Mouse (Mus musculus) hindbrain, embryonic 16.5 days (tissue): ENCODE measurements at regions not wholly inside any gene's neighbourhood (a gene's known extent, or its start where the extent isn't known, plus 50 kb on each side); places are given as distances from the start of the nearest gene placed in this dataset.

ENCODE experiments used
- ATAC-seq: fragments of 200-750 bp; cut with Nextera tagmentation; 2 replicates; pipeline ENCODE4 v1.8.0; 2017; ENCODE audit warnings: moderate TSS enrichment, moderate library complexity
- H3K27ac ChIP-seq: fragments of 300-500 bp; sonication (generic); 2 replicates; pipeline ENCODE4 v1.5.1; 2014; ENCODE audit warnings: low read depth, mild to moderate bottlenecking, control low read depth, low read length, moderate library complexity
- H3K27me3 ChIP-seq: fragments of 300-500 bp; sonication (generic); replicated peaks from 2 replicates; pipeline ENCODE4 v1.6.1; 2014; ENCODE audit warnings: low read length; ENCODE audit not compliant: control insufficient read depth, insufficient read depth
- H3K36me3 ChIP-seq: fragments of 300-500 bp; sonication (generic); 2 replicates; pipeline ENCODE4 v1.6.1; 2014; ENCODE audit warnings: mild to moderate bottlenecking, low read length, moderate library complexity, mixed read lengths; ENCODE audit not compliant: control insufficient read depth, insufficient read depth
- H3K4me1 ChIP-seq: fragments of 300-500 bp; sonication (generic); 2 replicates; pipeline ENCODE4 v1.6.1; 2014; ENCODE audit warnings: low read depth, low read length; ENCODE audit not compliant: control insufficient read depth, insufficient read depth
- H3K4me2 ChIP-seq: fragments of 300-500 bp; sonication (generic); 2 replicates; pipeline ENCODE4 v1.6.1; 2014; ENCODE audit warnings: mild to moderate bottlenecking, low read length, control low read depth, moderate library complexity
- H3K4me3 ChIP-seq: fragments of 300-500 bp; sonication (generic); 2 replicates; pipeline ENCODE4 v1.5.1; 2014; ENCODE audit warnings: mild to moderate bottlenecking, low read length, control low read depth, moderate library complexity
- H3K9ac ChIP-seq: fragments of 300-500 bp; sonication (generic); 2 replicates; pipeline ENCODE4 v1.6.1; 2014; ENCODE audit warnings: low read depth, mild to moderate bottlenecking, control low read depth, low read length, moderate library complexity
- H3K9me3 ChIP-seq: fragments of 300-500 bp; sonication (generic); 2 replicates; pipeline ENCODE4 v1.6.1; 2014; ENCODE audit warnings: mild to moderate bottlenecking, low read length, moderate library complexity; ENCODE audit not compliant: control insufficient read depth
- WGBS: fragments of 180-500 bp; shearing (Covaris S2); extraction: QIAGEN DNeasy Blood & Tissue Kit; methylation state at CpG from one replicate; pipeline ENCODE4 v1.1.7; 2014; 5-methylcytosine and 5-hydroxymethylcytosine counted together

GRCm38 (mm10) chr1:77227800-77228199 is 287.1 kb downstream of the Epha4 start:
- H3K4me2 ChIP-seq, result no peak overlapping the region
- H3K4me1 ChIP-seq, result no peaks in the 10 kb centered on the region
- H3K36me3 ChIP-seq, result no peaks in the 10 kb centered on the region
- no peak overlapping the region for H3K27ac ChIP-seq
- ATAC-seq, result no peak
- no peak overlapping the region for H3K4me3 ChIP-seq
- no peaks in the 10 kb centered on the region for H3K27me3 ChIP-seq
- H3K9ac ChIP-seq, result no peak overlapping the region
- WGBS, result 75% methylated on average over 6 of the region's 6 CpGs
- no peaks in the 10 kb centered on the region for H3K9me3 ChIP-seq

GRCm38 (mm10) chr1:77229561-77229960 is 285.3 kb downstream of the Epha4 start:
- Histone ChIP-seq H3K9ac (no peak overlapping the region), H3K4me1 (no peaks in the 10 kb centered on the region), H3K27ac (no peak overlapping the region), H3K36me3 (no peaks in the 10 kb centered on the region), H3K27me3 (no peaks in the 10 kb centered on the region), H3K4me2 (no peak overlapping the region), H3K9me3 (no peaks in the 10 kb centered on the region), H3K4me3 (no peak overlapping the region)
- WGBS, result 89% methylated on average over 4 of the region's 4 CpGs
- ATAC-seq, result no peak

- no peak for ATAC-seq
- Histone ChIP-seq H3K4me1 (no peaks in the 10 kb centered on the region), H3K4me3 (no peak overlapping the region), H3K9ac (no peak overlapping the region), H3K36me3 (no peaks in the 10 kb centered on the region), H3K9me3 (no peaks in the 10 kb centered on the region), H3K27ac (no peak overlapping the region), H3K4me2 (no peak overlapping the region), H3K27me3 (no peaks in the 10 kb centered on the region)
- WGBS, result 83% methylated on average over 4 of the region's 4 CpGs
These were observed 281.9 kb downstream of the Epha4 start for GRCm38 (mm10) chr1:77233010-77233409.

DNA sequence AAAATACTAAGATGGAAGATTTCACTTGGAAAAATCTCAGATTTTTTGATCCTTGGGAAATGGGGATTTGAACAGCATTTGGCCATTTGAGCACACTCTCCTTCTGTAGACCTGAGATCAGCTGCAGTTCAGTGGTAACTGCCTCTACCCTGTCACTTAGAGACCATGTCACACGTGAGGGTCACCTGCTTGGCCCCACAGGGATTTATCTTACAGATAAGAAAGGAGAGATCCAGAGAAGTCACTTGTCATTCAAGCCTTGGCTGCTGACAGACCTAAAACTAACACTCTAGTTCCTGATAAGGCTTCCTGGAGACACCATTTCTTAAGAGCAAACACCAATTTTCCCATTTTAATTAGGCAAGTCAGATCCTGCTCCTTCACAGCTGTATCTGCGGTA is 270.2 kb downstream of the Epha4 start:
- Histone ChIP-seq H3K4me3 (no peak overlapping the region), H3K36me3 (no peaks in the 10 kb centered on the region), H3K4me2 (no peak overlapping the region), H3K27me3 (no peaks in the 10 kb centered on the region; the same call in 1 of the 2 replicates), H3K27ac (no peak overlapping the region), H3K4me1 (no peaks in the 10 kb centered on the region), H3K9me3 (no peaks in the 10 kb centered on the region), H3K9ac (no peak overlapping the region)
- ATAC-seq, result no peak
- 74% methylated on average over 2 of the region's 2 CpGs for WGBS

- Histone ChIP-seq H3K4me3 (no peak overlapping the region), H3K36me3 (no peaks in the 10 kb centered on the region), H3K27ac (no peak overlapping the region), H3K9me3 (no peaks in the 10 kb centered on the region), H3K9ac (no peak overlapping the region), H3K27me3 (no peaks in the 10 kb centered on the region; the same call in 1 of the 2 replicates), H3K4me2 (no peak overlapping the region), H3K4me1 (no peaks in the 10 kb centered on the region)
- ATAC-seq, result no peak
- 55% methylated on average over 3 of the region's 3 CpGs for WGBS
These were observed 268.8 kb downstream of the Epha4 start for GRCm38 (mm10) chr1:77246047-77246446.

- Histone ChIP-seq H3K4me3 (no peak overlapping the region), H3K4me2 (no peak overlapping the region), H3K36me3 (no peaks in the 10 kb centered on the region), H3K27me3 (no peaks in the 10 kb centered on the region), H3K9me3 (no peaks in the 10 kb centered on the region), H3K9ac (no peak overlapping the region), H3K4me1 (no peaks in the 10 kb centered on the region), H3K27ac (no peak overlapping the region)
- no peak for ATAC-seq
- 85% methylated on average over 6 of the region's 6 CpGs for WGBS
These were observed 260.6 kb downstream of the Epha4 start for GRCm38 (mm10) chr1:77254276-77254675.

- Histone ChIP-seq H3K9me3 (no peaks in the 10 kb centered on the region), H3K27ac (no peak overlapping the region), H3K4me1 (no peaks in the 10 kb centered on the region), H3K4me2 (no peak overlapping the region), H3K4me3 (no peak overlapping the region), H3K9ac (no peak overlapping the region), H3K36me3 (no peaks in the 10 kb centered on the region), H3K27me3 (no peaks in the 10 kb centered on the region)
- WGBS, result 67% methylated on average over 14 of the region's 14 CpGs
- ATAC-seq, result no peak
These were observed 258.6 kb downstream of the Epha4 start for GRCm38 (mm10) chr1:77256115-77256842.

DNA sequence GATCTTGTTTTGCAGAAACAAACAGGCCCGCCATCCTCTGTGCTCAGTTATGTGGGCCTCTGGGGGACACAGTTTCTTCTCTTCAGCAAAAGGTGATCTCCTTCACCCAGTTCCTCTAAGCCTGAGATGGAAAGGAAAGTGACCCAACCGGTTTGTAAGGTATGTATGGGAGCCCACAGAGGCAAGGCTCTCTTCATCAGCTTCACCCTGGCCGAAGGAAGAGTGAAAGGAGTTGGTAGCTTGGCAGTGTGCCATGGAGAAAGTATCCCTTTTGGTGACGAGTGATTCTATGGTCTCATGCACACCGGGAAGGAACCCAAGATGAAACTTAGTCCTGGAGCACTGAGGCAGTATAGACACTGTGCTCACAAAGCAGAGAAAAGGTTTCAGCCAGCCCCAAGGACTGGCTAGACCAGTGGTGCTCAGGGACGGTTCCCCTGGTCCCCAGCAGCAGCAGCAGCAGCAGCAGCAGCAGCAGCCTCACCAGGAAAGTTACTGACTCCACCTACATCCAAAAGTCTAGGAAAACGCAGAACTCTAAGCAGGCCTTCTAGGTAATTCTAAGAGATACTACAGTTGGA is 256.1 kb downstream of the Epha4 start:
- WGBS, result 57% methylated on average over 7 of the region's 7 CpGs
- Histone ChIP-seq H3K4me2 (no peak overlapping the region), H3K4me1 (no peaks in the 10 kb centered on the region), H3K27ac (no peak overlapping the region), H3K27me3 (no peaks in the 10 kb centered on the region), H3K4me3 (no peak overlapping the region), H3K9ac (no peak overlapping the region), H3K36me3 (no peaks in the 10 kb centered on the region), H3K9me3 (no peaks in the 10 kb centered on the region)
- no peak for ATAC-seq

DNA sequence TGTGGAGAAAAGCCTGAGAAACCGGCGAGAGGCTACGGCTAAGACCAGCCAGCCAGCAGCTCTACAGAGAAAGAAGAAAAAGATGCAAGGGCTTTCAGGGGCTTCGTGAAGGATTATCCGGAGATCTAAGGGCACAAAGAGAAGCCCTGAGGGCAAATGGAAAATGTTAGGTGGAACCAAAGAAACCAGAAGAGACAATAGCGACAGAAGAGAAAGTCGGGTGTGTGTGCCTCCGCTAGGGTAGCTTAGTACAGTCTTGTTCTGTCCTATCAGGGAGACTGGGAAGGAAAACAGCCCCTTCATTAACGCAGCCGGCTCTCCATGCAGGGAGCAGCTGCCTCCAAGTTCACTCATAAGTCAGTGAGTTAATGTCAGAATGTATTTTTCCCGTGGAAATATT is 255.1 kb downstream of the Epha4 start:
- H3K4me1 ChIP-seq, result no peaks in the 10 kb centered on the region
- no peak overlapping the region for H3K9ac ChIP-seq
- H3K4me2 ChIP-seq, result peak overlapping the region; percentile 15; the same call in 1 of the 2 replicates
- WGBS, result 50% methylated on average over 11 of the region's 11 CpGs
- ATAC-seq, result no peak
- no peaks in the 10 kb centered on the region for H3K9me3 ChIP-seq
- no peak overlapping the region for H3K27ac ChIP-seq
- H3K27me3 ChIP-seq, result no peaks in the 10 kb centered on the region
- H3K36me3 ChIP-seq, result no peaks in the 10 kb centered on the region
- no peak overlapping the region for H3K4me3 ChIP-seq
